Mouse (Mus musculus) ES-E14 (cell line): ENCODE data around the gene Tectb. TPM values are rescaled to one million over a fixed set of nuclear protein-coding genes. Genes with fewer than 3 reads are reported as not detected.

Experiments used
- DNase-seq: peaks from one replicate; pipeline ENCODE4 v3.0.0-alpha.2; 2013; ENCODE audit warnings: low read depth, low spot score
- H3K27ac ChIP-seq: 2 replicates; pipeline ENCODE4 v1.5.1; 2012; ENCODE audit warnings: low read depth, mild to moderate bottlenecking, low read length, moderate library complexity, mixed read lengths; ENCODE audit not compliant: poor library complexity, insufficient read depth, severe bottlenecking
- H3K36me3 ChIP-seq: 2 replicates; pipeline ENCODE4 v1.6.1; 2012; ENCODE audit warnings: mild to moderate bottlenecking, low read length, moderate library complexity, mixed read lengths; ENCODE audit not compliant: control insufficient read depth, poor library complexity, insufficient read depth, severe bottlenecking
- H3K4me1 ChIP-seq, 2 experiments: fragments of 150-350 bp in 1 of 2; sonication (generic) in 1 of 2; 2 replicates each; pipeline ENCODE4 v1.6.1; 2012; ENCODE audit warnings: low read length in 2 of 2, mild to moderate bottlenecking in 1 of 2, mixed read lengths in 1 of 2; ENCODE audit not compliant: control insufficient read depth in 2 of 2, insufficient read depth in 2 of 2, poor library complexity in 1 of 2
- H3K4me3 ChIP-seq, 2 experiments: fragments of 150-350 bp in 1 of 2; sonication (generic) in 1 of 2; 2 replicates each; pipeline ENCODE4 v1.5.1; 2012; ENCODE audit warnings: low read length in 2 of 2, low read depth in 1 of 2, mild to moderate bottlenecking in 1 of 2, mixed read lengths in 1 of 2; ENCODE audit not compliant: insufficient read depth in 1 of 2, poor library complexity in 1 of 2, severe bottlenecking in 1 of 2
- H3K9ac ChIP-seq: 2 replicates; pipeline ENCODE4 v1.6.1; 2012; ENCODE audit warnings: low read depth, mild to moderate bottlenecking, low read length, mixed read lengths; ENCODE audit not compliant: poor library complexity, insufficient read depth, severe bottlenecking
- H3K9me3 ChIP-seq: fragments of 150-350 bp; sonication (generic); 2 replicates; pipeline ENCODE4 v1.6.1; 2012; ENCODE audit warnings: low read depth, mild to moderate bottlenecking, low read length; ENCODE audit not compliant: control insufficient read depth, insufficient read depth
- CHD2 ChIP-seq: IDR thresholded peaks from 2 replicates; pipeline ENCODE4 v1.6.1; 2014; ENCODE audit warnings: mild to moderate bottlenecking, low read depth, low read length, inconsistent platforms
- HCFC1 ChIP-seq: IDR thresholded peaks from 2 replicates; pipeline ENCODE4 v1.6.1; 2012; ENCODE audit warnings: low read length, inconsistent platforms, borderline replicate concordance; ENCODE audit not compliant: insufficient read depth
- MAFK ChIP-seq: IDR thresholded peaks from 2 replicates; pipeline ENCODE4 v1.6.1; 2014; ENCODE audit warnings: mild to moderate bottlenecking, low read depth, low read length, inconsistent platforms; ENCODE audit not compliant: insufficient read depth
- ZC3H11A ChIP-seq: IDR thresholded peaks from 2 replicates; pipeline ENCODE4 v1.6.1; 2012; ENCODE audit warnings: low read depth, mild to moderate bottlenecking, inconsistent platforms, low read length, borderline replicate concordance
- ZNF384 ChIP-seq: IDR thresholded peaks from 2 replicates; pipeline ENCODE4 v1.6.1; 2012; ENCODE audit warnings: low read depth, low read length, inconsistent platforms
- in situ Hi-C, 2 experiments: fragments of 600-800 bp; cut with MboI; formaldehyde crosslinking; loops; one replicate each; pipeline ENCODE4 v1.15.1; 2025; ENCODE audit warnings: low sequenced_read_pairs in 2 of 2, inconsistent platforms in 1 of 2; ENCODE audit not compliant: unreplicated experiment in 2 of 2
- total RNA-seq: library from RNA; depleted of rRNA; stranded (reverse); fragments of 300-350 nt; gene quantifications from 2 replicates; pipeline ENCODE4 v1.2.3, GENCODE M21; 2012

Tectb gene
- total RNA-seq, 1 experiment: not detected

DNA sequence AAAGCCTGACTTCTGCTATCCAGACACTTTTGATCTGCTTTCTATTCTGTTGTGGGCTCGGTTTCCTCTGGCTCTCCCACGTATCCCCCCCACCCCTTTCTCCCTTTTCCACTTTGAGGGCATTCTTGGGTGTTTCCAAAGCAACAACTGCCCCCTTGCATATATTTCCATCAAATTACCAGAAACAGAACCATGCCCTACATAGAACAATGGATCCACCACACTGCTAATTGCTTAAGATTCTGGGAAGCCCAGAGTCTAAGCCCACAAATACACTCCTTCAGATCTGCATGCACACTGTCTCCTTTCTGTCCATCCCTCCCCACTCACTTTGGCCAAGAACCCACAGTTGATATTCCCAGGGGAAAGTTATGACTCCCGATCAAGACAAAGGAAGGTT, 5.1 kb downstream of the Tectb start:
- no peak overlapping the region for H3K4me3 ChIP-seq
- H3K27ac ChIP-seq: no peak overlapping the region
- in situ Hi-C loops: no loop called here
- no peaks in the 10 kb centered on the region for H3K9me3 ChIP-seq
- DNase-seq: no peak
- TF ChIP-seq ZNF384: no peak
- TF ChIP-seq MAFK: no peak
- TF ChIP-seq HCFC1: no peak
- TF ChIP-seq ZC3H11A: no peak
- no peak for TF ChIP-seq CHD2
- no peak overlapping the region for H3K9ac ChIP-seq
- H3K36me3 ChIP-seq: no peaks in the 10 kb centered on the region
- H3K4me1 ChIP-seq: no peaks in the 10 kb centered on the region

DNA sequence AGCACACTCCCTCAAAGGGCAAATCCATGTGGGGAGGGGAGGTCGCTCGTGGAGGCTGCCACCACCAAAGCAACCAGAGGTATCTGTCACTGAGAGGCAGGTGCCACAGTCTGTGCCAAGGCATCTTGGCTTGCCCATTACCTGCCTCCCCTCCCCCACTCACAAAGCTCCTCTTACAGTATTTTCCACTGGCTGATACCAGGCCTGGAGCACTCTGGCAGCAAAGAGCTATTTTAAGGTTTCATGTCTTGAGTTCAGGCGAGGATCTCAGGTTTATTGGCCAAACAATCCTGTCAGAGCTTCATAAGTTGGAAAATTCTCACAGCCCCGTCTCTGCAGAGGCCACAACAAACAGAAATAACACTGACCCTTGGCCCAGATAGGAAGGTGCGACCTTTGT, 9.5 kb downstream of the Tectb start:
- no peak for DNase-seq
- Histone ChIP-seq H3K36me3 (no peaks in the 10 kb centered on the region), H3K4me3 (no peak overlapping the region), H3K4me1 (no peaks in the 10 kb centered on the region), H3K9me3 (no peaks in the 10 kb centered on the region), H3K27ac (no peak overlapping the region), H3K9ac (no peak overlapping the region)
- TF ChIP-seq ZC3H11A (no peak), MAFK (no peak), CHD2 (no peak), ZNF384 (no peak)
- in situ Hi-C loops: loop anchor here in 1 of 2 experiments (10.0 kb wide), 1 partner anchor 125 kb away; no protein-coding TSS in a partner anchor

DNA sequence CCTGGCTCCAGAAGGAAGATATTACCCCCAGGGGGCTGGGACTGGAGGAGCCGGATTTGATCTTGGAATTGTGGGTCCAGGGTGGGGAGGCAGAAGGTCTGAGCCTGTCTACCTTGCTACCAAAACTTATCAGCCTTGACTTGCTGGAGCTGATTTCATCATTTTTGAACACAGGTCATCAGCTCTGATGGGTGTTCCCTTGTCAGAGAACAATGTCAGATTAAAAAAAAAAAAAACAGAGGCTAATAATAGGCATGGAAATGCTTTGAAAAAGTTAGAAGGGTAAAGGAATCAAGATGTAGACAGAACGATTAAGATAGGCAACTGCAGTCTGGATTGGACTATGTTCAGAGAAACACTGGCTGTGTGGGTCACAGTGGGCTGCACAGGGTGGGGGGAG, 11.1 kb downstream of the Tectb start:
- in situ Hi-C loops: loop anchor here in 1 of 2 experiments (10.0 kb wide), 1 partner anchor 127 kb away; no protein-coding TSS in a partner anchor
- H3K9me3 ChIP-seq: no peaks in the 10 kb centered on the region
- no peak overlapping the region for H3K9ac ChIP-seq
- no peak for DNase-seq
- no peak overlapping the region for H3K4me3 ChIP-seq
- H3K4me1 ChIP-seq: no peaks in the 10 kb centered on the region
- H3K27ac ChIP-seq: no peak overlapping the region
- H3K36me3 ChIP-seq: no peaks in the 10 kb centered on the region
- TF ChIP-seq CHD2 (no peak), MAFK (no peak), ZC3H11A (no peak), HCFC1 (no peak), ZNF384 (no peak)

DNA sequence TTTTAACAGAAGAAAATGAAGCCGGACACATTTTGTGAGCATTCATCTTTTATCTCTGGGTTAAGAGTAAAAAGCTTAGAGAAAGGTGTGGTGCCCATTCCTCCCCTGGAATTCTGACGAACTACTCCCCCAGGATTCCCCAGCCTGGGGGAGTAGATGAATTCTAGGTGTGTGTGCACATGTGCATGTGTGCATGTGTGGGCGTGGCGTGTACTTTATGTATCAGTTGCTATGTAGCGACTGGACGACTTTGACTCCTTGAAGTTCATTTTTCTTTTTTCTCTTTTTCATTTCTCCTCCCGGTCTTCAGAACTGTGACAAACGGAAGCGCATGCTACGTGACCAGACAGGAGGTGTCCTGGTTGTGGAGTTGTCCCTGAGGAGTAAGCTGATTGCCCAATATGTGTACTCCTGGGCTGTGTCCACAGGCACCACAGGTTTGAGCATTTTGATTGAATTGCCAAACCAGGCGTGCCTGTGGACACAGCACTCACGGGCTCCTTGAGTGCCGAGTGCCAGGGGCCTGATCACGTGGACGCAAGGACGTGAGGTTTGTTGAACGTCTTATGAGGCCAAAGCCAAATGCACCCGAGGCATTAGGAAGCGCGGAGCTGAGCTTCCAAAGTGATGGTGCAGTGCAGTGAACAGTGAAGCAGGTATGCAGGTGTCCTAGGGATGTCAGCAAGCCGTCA, 11.9 kb downstream of the Tectb start:
- H3K4me1 ChIP-seq: no peaks in the 10 kb centered on the region
- no peak overlapping the region for H3K9ac ChIP-seq
- in situ Hi-C loops: loop anchor here in 1 of 2 experiments (10.0 kb wide), 1 partner anchor 128 kb away; no protein-coding TSS in a partner anchor
- H3K36me3 ChIP-seq: no peaks in the 10 kb centered on the region
- no peak for DNase-seq
- H3K27ac ChIP-seq: no peak overlapping the region; the same call in 1 of the 2 replicates
- TF ChIP-seq ZNF384 (no peak), CHD2 (no peak), HCFC1 (no peak), MAFK (no peak), ZC3H11A (no peak)
- no peak overlapping the region for H3K4me3 ChIP-seq
- H3K9me3 ChIP-seq: no peaks in the 10 kb centered on the region

DNA sequence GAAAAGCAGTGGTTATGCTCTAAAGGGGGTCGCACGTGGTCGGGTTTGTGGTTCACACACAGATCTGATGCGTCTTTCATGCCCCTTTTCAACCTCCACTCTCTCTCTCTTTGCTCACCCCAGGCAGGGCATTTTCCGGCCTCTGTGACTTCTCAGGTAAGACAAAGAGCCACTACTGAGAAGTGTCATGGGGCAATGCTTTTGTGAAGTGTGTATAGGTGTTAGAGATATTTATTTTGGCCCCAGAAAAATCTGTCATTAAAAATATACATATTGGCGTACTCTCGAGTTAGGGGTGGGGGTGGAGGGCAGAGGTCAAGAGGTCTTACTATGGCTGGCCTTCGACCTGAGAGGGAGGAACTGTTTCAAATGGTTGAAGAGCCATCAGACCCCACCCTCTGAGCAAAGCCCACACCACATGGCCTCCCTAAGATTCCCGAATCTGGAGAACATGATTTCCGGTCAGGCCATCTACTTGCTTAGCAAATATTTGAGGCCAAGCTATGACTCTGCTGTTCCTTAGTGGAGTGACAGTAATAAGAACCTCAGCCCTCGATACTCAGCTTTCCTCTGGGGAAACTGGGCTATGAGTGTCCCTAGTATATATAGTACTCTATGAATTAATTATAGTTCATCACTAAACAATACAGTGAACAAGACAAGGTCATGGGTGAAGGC, 13.3 kb downstream of the Tectb start:
- in situ Hi-C loops: loop anchor here in 1 of 2 experiments (10.0 kb wide), 1 partner anchor 129 kb away; no protein-coding TSS in a partner anchor
- Histone ChIP-seq H3K9me3 (no peaks in the 10 kb centered on the region), H3K4me1 (no peaks in the 10 kb centered on the region), H3K27ac (no peak overlapping the region), H3K9ac (no peak overlapping the region), H3K4me3 (no peak overlapping the region), H3K36me3 (no peaks in the 10 kb centered on the region)
- TF ChIP-seq HCFC1 (no peak), CHD2 (no peak), ZC3H11A (no peak), MAFK (no peak), ZNF384 (no peak)
- no peak for DNase-seq
